Mouse (Mus musculus) cerebellum, adult 2 months (tissue): Measurements from ENCODE around the gene Fcf1. TPM values are rescaled to one million over a fixed set of nuclear protein-coding genes. Genes with fewer than 3 reads are reported as not detected.

Source experiments
- DNase-seq, 2 experiments: peaks; one replicate each; pipeline ENCODE4 v3.0.0; 2021
- H3K27ac ChIP-seq: fragments of 200-500 bp; 2 replicates; pipeline ENCODE4 v1.5.1; 2012; ENCODE audit warnings: low read length, control low read depth, inconsistent platforms; ENCODE audit not compliant: insufficient read depth
- H3K27me3 ChIP-seq: fragments of 200-500 bp; 2 replicates; pipeline ENCODE4 v1.6.1; 2012; ENCODE audit warnings: inconsistent platforms, mild to moderate bottlenecking, low read length, moderate library complexity; ENCODE audit not compliant: control insufficient read depth, insufficient read depth
- H3K4me1 ChIP-seq: fragments of 200-500 bp; 2 replicates; pipeline ENCODE4 v1.6.1; 2011; ENCODE audit warnings: low read length; ENCODE audit not compliant: control insufficient read depth, insufficient read depth
- H3K4me3 ChIP-seq: fragments of 200-500 bp; replicated peaks from 2 replicates; pipeline ENCODE3; 2011; ENCODE audit warnings: mild to moderate bottlenecking, low read depth, low read length, control low read depth; ENCODE audit not compliant: insufficient read depth
- CTCF ChIP-seq: fragments of 200-500 bp; IDR thresholded peaks from 2 replicates; pipeline ENCODE4 v1.5.1; 2011; ENCODE audit warnings: low read depth, mild to moderate bottlenecking, control low read depth, low read length, moderate library complexity, borderline replicate concordance; ENCODE audit not compliant: insufficient read depth
- POLR2A ChIP-seq: fragments of 200-500 bp; IDR thresholded peaks from 2 replicates; pipeline ENCODE4 v1.6.1; 2011; ENCODE audit warnings: low read length, control low read depth, borderline replicate concordance; ENCODE audit not compliant: insufficient read depth
- WGBS: fragments of 180-500 bp; shearing (Covaris S2); methylation state at CpG from one replicate; pipeline ENCODE4 v1.1.7; 2018; 5-methylcytosine and 5-hydroxymethylcytosine counted together
- polyA plus RNA-seq: library from polyadenylated mRNA; depleted of rRNA; stranded (reverse); fragments of >200 nt; gene quantifications from 2 replicates; pipeline ENCODE4 v1.2.3, GENCODE M21; 2012; rRNA removed

The Fcf1 gene
- polyA plus RNA-seq: 84.3 and 88.6 TPM in 2 replicates

DNA sequence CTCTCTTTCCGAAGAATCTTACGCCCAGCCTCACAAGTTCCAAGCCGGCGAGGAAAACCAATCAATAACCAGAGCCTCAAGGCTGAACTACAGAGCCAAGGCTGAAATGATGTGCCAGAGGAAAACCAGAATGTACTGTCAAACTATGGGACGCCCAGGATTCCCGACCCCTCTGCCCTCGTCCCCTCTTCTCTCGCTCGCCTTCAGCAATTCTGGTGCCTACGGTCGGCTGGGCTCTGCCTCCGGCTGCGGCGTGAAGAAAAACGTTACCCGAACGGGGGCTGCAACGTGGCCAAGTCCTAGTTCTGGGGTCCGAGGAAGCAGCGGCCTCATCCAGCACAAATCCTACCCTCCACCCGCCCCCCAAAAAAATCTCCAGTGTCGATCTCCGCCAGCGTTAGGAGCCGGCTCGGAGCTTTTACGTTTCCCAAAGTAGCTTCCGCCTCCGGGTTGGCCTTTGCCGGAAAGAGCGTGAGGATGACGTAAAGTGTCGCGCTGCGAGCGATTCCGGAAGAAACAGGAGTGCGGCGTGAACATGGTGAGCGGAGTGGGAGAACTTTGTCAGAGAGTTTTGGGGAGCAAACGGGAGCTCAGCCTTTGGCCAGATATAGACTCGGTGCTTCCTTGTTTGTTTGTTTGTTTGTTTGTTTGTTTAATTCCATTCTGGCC lies at the start of gene Fcf1, which contains the start of gene Arel1:
Gene Fcf1 (plus strand): TSS at position 470 of the 669 bp plus-strand sequence.
Gene Arel1 (minus strand): TSS at position 473 of the 669 bp plus-strand sequence.
- peak; percentile 90 to 91 for DNase-seq
- Histone ChIP-seq H3K4me3 (peak within 1 kb of the TSS; percentile 89), H3K27me3 (no peaks in the 10 kb centered on the region), H3K27ac (no peak within 1 kb of the TSS), H3K4me1 (peaks cover 3% of the 10 kb centered on the region)
- no peak for TF ChIP-seq CTCF
- TF ChIP-seq POLR2A: peak; percentile 62; the same call in 1 of the 2 replicates
- WGBS: under 1% methylated on average over 42 of the region's 42 CpGs

GRCm38 (mm10) chr12:84921881-84922419 lies 48.7 kb upstream of the Fcf1 start:
- TF ChIP-seq CTCF (no peak), POLR2A (no peak)
- no peaks in the 10 kb centered on the region for H3K27me3 ChIP-seq
- no peak overlapping the region for H3K4me3 ChIP-seq
- 84% methylated on average over 8 of the region's 8 CpGs for WGBS
- H3K4me1 ChIP-seq: peaks cover 13% of the 10 kb centered on the region
- no peak for DNase-seq
- H3K27ac ChIP-seq: no peak overlapping the region

DNA sequence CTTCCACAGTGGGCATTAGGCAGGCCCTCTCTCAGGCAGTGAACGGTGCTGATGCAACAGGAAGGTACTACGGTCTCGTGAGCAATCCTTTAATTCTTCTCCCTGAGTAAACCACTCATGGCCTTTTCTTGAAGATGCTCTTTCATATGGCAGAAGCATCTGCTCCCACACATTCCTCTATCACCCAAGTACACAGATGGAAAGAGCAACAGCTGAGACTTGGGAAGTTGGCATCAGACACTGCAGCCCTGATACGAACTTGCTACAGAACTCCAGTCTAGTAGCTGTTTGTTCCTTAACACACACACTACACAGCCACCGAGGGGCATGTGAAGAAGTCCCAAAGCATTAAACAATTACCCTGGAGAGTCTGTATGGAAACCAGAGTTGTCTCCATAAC lies 46.4 kb upstream of the Fcf1 start:
- Histone ChIP-seq H3K27ac (no peak overlapping the region), H3K4me3 (no peak overlapping the region), H3K27me3 (no peaks in the 10 kb centered on the region), H3K4me1 (no peaks in the 10 kb centered on the region)
- TF ChIP-seq CTCF: no peak
- TF ChIP-seq POLR2A: no peak
- 68% methylated on average over 5 of the region's 5 CpGs for WGBS
- DNase-seq: no peak

- no peaks in the 10 kb centered on the region for H3K4me1 ChIP-seq
- WGBS: 93% methylated on average over 6 of the region's 6 CpGs
- no peak for DNase-seq
- no peak overlapping the region for H3K27ac ChIP-seq
- no peak for TF ChIP-seq CTCF
- H3K4me3 ChIP-seq: no peak overlapping the region
- no peaks in the 10 kb centered on the region for H3K27me3 ChIP-seq
Measured at GRCm38 (mm10) chr12:84926542-84926941, 44.2 kb upstream of the Fcf1 start.

- no peaks in the 10 kb centered on the region for H3K4me1 ChIP-seq
- H3K27me3 ChIP-seq: no peaks in the 10 kb centered on the region
- DNase-seq: no peak
- no peak overlapping the region for H3K4me3 ChIP-seq
- TF ChIP-seq POLR2A: no peak
- TF ChIP-seq CTCF: no peak
- no peak overlapping the region for H3K27ac ChIP-seq
- WGBS: 98% methylated on average over 6 of the region's 6 CpGs
Measured at GRCm38 (mm10) chr12:84932210-84932609, 38.5 kb upstream of the Fcf1 start.

GRCm38 (mm10) chr12:84935343-84935742 lies 35.4 kb upstream of the Fcf1 start:
- Histone ChIP-seq H3K27me3 (no peaks in the 10 kb centered on the region), H3K4me3 (no peak overlapping the region), H3K4me1 (no peaks in the 10 kb centered on the region), H3K27ac (no peak overlapping the region)
- WGBS: 82% methylated on average over 5 of the region's 5 CpGs
- TF ChIP-seq POLR2A: no peak
- no peak for TF ChIP-seq CTCF
- no peak for DNase-seq

GRCm38 (mm10) chr12:84939117-84939516 lies 31.6 kb upstream of the Fcf1 start:
- TF ChIP-seq CTCF (no peak), POLR2A (no peak)
- Histone ChIP-seq H3K27ac (no peak overlapping the region), H3K27me3 (no peaks in the 10 kb centered on the region), H3K4me3 (no peak overlapping the region), H3K4me1 (no peaks in the 10 kb centered on the region)
- DNase-seq: no peak
- 63% methylated on average over 7 of the region's 7 CpGs for WGBS

- WGBS: 95% methylated on average over 7 of the region's 7 CpGs
- Histone ChIP-seq H3K27ac (no peak overlapping the region), H3K4me3 (no peak overlapping the region), H3K27me3 (no peaks in the 10 kb centered on the region), H3K4me1 (no peaks in the 10 kb centered on the region)
- DNase-seq: no peak
- TF ChIP-seq CTCF (no peak), POLR2A (no peak)
Measured at GRCm38 (mm10) chr12:84940343-84940742, 30.4 kb upstream of the Fcf1 start.
